Mouse (Mus musculus) kidney, adult 2 months (tissue): ENCODE measurements at regions not wholly inside any gene's neighbourhood (a gene's known extent, or its start where the extent isn't known, plus 50 kb on each side); places are given as distances from the start of the nearest gene placed in this dataset.

Experiments
- CTCF ChIP-seq: fragments of 200-500 bp; conservative IDR thresholded peaks from 2 replicates; pipeline ENCODE4 v1.5.1; 2011; ENCODE audit warnings: low read depth, mild to moderate bottlenecking, control low read depth, low read length, moderate library complexity, mixed read lengths; ENCODE audit not compliant: insufficient read depth, insufficient read length
- POLR2A ChIP-seq: fragments of 200-500 bp; IDR thresholded peaks from one replicate; pipeline ENCODE4 v1.6.1; 2011; ENCODE audit warnings: low read depth, low read length, control low read depth

DNA sequence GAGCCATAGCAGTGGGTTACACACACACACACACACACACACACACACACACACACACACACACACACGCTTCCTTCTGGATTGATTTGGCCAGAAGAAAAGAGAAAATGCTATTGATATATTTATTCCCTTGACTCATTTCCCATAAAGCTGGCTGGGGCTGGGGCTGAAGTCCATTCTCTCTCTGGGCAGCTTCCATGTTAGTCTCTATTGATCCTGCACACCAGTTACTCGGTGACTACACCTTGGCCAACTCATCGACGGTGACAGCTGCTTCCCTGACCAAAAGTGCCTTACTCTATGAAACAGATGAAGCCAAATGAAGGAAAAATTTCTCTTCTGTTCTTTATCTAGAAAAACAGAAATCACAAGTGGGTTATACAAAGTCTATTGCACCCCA, 82.1 kb downstream of the Snx18 start:
- TF ChIP-seq CTCF = no peak
- no peak for TF ChIP-seq POLR2A
